Mouse (Mus musculus) liver, embryonic 11.5 days (tissue): Measurements from ENCODE around the gene Utp14a. TPM values are rescaled to one million over a fixed set of nuclear protein-coding genes. Genes with fewer than 3 reads are reported as not detected.

Source experiments
- ATAC-seq: fragments of 200-750 bp; cut with Nextera tagmentation; replicated peaks from 2 replicates; pipeline ENCODE4 v1.8.0; 2017; ENCODE audit warnings: moderate number of reproducible peaks, mild to moderate bottlenecking, moderate TSS enrichment, moderate library complexity; ENCODE audit not compliant: low FRiP score
- DNase-seq: peaks from one replicate; pipeline ENCODE4 v3.0.0-alpha.2; 2017; ENCODE audit warnings: low spot score
- H3K27ac ChIP-seq: fragments of 300-500 bp; sonication (generic); 2 replicates; pipeline ENCODE4 v1.5.1; 2014; ENCODE audit warnings: mild to moderate bottlenecking, low read depth, low read length, control low read depth
- H3K27me3 ChIP-seq: fragments of 300-500 bp; sonication (generic); replicated peaks from 2 replicates; pipeline ENCODE4 v1.6.1; 2014; ENCODE audit warnings: low read length, mixed read lengths; ENCODE audit not compliant: control insufficient read depth, insufficient read depth
- H3K36me3 ChIP-seq: fragments of 300-500 bp; sonication (generic); 2 replicates; pipeline ENCODE4 v1.6.1; 2014; ENCODE audit warnings: mild to moderate bottlenecking, low read length, moderate library complexity, mixed read lengths; ENCODE audit not compliant: control insufficient read depth, insufficient read depth
- H3K4me1 ChIP-seq: fragments of 300-500 bp; sonication (generic); replicated peaks from 2 replicates; pipeline ENCODE4 v1.6.1; 2014; ENCODE audit warnings: low read length, mixed read lengths; ENCODE audit not compliant: control insufficient read depth, insufficient read depth
- H3K4me2 ChIP-seq: fragments of 300-500 bp; sonication (generic); 2 replicates; pipeline ENCODE4 v1.6.1; 2014; ENCODE audit warnings: mild to moderate bottlenecking, control low read depth, moderate library complexity
- H3K4me3 ChIP-seq: fragments of 300-500 bp; sonication (generic); 2 replicates; pipeline ENCODE4 v1.5.1; 2014; ENCODE audit warnings: low read depth, low read length, control low read depth
- H3K9ac ChIP-seq: fragments of 300-500 bp; sonication (generic); 2 replicates; pipeline ENCODE4 v1.6.1; 2014; ENCODE audit warnings: low read depth, low read length, control low read depth
- H3K9me3 ChIP-seq: fragments of 300-500 bp; sonication (generic); 2 replicates; pipeline ENCODE4 v1.6.1; 2016; ENCODE audit warnings: low read length, inconsistent platforms, mixed read lengths; ENCODE audit not compliant: control insufficient read depth
- WGBS: fragments of 180-500 bp; shearing (Covaris S2); extraction: QIAGEN DNeasy Blood & Tissue Kit; methylation state at CpG from one replicate; pipeline ENCODE4 v1.1.7; 2014; 5-methylcytosine and 5-hydroxymethylcytosine counted together
- polyA plus RNA-seq: library from polyadenylated mRNA; unstranded; fragments of >200 nt; fragmentation: Nextera tagmentation; extraction: Ambion mirVana; gene quantifications from 2 replicates; pipeline ENCODE4 v1.2.1, GENCODE M21; 2014

Gene Utp14a
- polyA plus RNA-seq, 1 experiment from 2014 or later, result 36.0 TPM

- no peaks in the 10 kb centered on the region for H3K36me3 ChIP-seq
- H3K27me3 ChIP-seq, result peaks cover 2% of the 10 kb centered on the region; the same call in 1 of the 2 replicates
- no peak overlapping the region for H3K27ac ChIP-seq
- 15% methylated on average over 9 of the region's 9 CpGs for WGBS
- no peak overlapping the region for H3K4me3 ChIP-seq
- peak overlapping the region; percentile 43 for H3K4me2 ChIP-seq
- no peak overlapping the region for H3K9ac ChIP-seq
- ATAC-seq (peak; percentile 72), DNase-seq (no peak)
- H3K9me3 ChIP-seq, result no peaks in the 10 kb centered on the region
- peaks cover 13% of the 10 kb centered on the region for H3K4me1 ChIP-seq
Observed at GRCm38 (mm10) chrX:48318194-48318593, 61.5 kb downstream of the Utp14a start.

Other genes with a start within 250 kb of the Utp14a start
- 0.60 and 0.95 TPM in 2 replicates for gene Apln, start 222.0 kb upstream of the Utp14a start, polyA plus RNA-seq
- 0.29 and 0.40 TPM in 2 replicates for gene Xpnpep2, start 148.1 kb upstream of the Utp14a start, polyA plus RNA-seq
- 11.5 and 15.5 TPM in 2 replicates for gene Sash3, start 110.4 kb upstream of the Utp14a start, polyA plus RNA-seq
- 2.6 and 3.1 TPM in 2 replicates for gene Zdhhc9, start 48.0 kb upstream of the Utp14a start, polyA plus RNA-seq
- gene Bcorl1, start 84.5 kb downstream of the Utp14a start, polyA plus RNA-seq, result 5.4 and 7.3 TPM in 2 replicates
- gene Elf4, start 206.3 kb downstream of the Utp14a start, polyA plus RNA-seq, result 7.8 and 9.5 TPM in 2 replicates